Mouse (Mus musculus) hindbrain, embryonic 14.5 days (tissue): ENCODE measurements around the gene Fbxo11. TPM values are rescaled to one million over a fixed set of nuclear protein-coding genes. Genes with fewer than 3 reads are reported as not detected.

Experiments
- polyA plus RNA-seq: library from polyadenylated mRNA; unstranded; fragments of >200 nt; fragmentation: Nextera tagmentation; extraction: Ambion mirVana; gene quantifications from 2 replicates; pipeline ENCODE4 v1.2.1, GENCODE M21; 2014

Gene Fbxo11
- polyA plus RNA-seq, 1 experiment from 2014 or later = 42.0 TPM

Other genes starting within 250 kb of the Fbxo11 start
- not detected in 2 replicates for gene Rpl36-ps4, start 144.3 kb downstream of the Fbxo11 start, polyA plus RNA-seq
- gene Msh6, start 90.2 kb downstream of the Fbxo11 start, polyA plus RNA-seq = 28.2 and 32.0 TPM in 2 replicates